Mouse (Mus musculus) lung, embryonic 16.5 days (tissue): ENCODE results near the gene Actr1a. TPM values are rescaled to one million over a fixed set of nuclear protein-coding genes. Genes with fewer than 3 reads are reported as not detected.

ENCODE experiments used
- ATAC-seq: fragments of 200-750 bp; cut with Nextera tagmentation; 2 replicates; pipeline ENCODE4 v1.8.0; 2017; ENCODE audit warnings: low read depth, mild to moderate bottlenecking, moderate library complexity
- H3K27ac ChIP-seq: fragments of 300-500 bp; sonication (generic); 2 replicates; pipeline ENCODE4 v1.5.1; 2014; ENCODE audit warnings: mild to moderate bottlenecking, control low read depth, low read length
- H3K27me3 ChIP-seq: fragments of 300-500 bp; sonication (generic); 2 replicates; pipeline ENCODE4 v1.6.1; 2014; ENCODE audit warnings: low read depth, low read length, mixed read lengths; ENCODE audit not compliant: control insufficient read depth, insufficient read depth
- H3K36me3 ChIP-seq: fragments of 300-500 bp; sonication (generic); 2 replicates; pipeline ENCODE4 v1.6.1; 2014; ENCODE audit warnings: low read length; ENCODE audit not compliant: control insufficient read depth, insufficient read depth
- H3K4me1 ChIP-seq: fragments of 300-500 bp; sonication (generic); replicated peaks from 2 replicates; pipeline ENCODE4 v1.6.1; 2014; ENCODE audit warnings: low read length, mixed read lengths; ENCODE audit not compliant: control insufficient read depth, insufficient read depth
- H3K4me2 ChIP-seq: fragments of 300-500 bp; sonication (generic); 2 replicates; pipeline ENCODE4 v1.6.1; 2014; ENCODE audit warnings: low read depth, low read length, control low read depth
- H3K4me3 ChIP-seq: fragments of 300-500 bp; sonication (generic); 2 replicates; pipeline ENCODE4 v1.5.1; 2014; ENCODE audit warnings: mild to moderate bottlenecking, low read length, control low read depth
- H3K9ac ChIP-seq: fragments of 300-500 bp; sonication (generic); 2 replicates; pipeline ENCODE4 v1.6.1; 2014; ENCODE audit warnings: low read length, control low read depth
- H3K9me3 ChIP-seq: fragments of 300-500 bp; sonication (generic); 2 replicates; pipeline ENCODE4 v1.6.1; 2016; ENCODE audit warnings: low read length; ENCODE audit not compliant: control insufficient read depth
- WGBS: fragments of 180-500 bp; shearing (Covaris S2); extraction: QIAGEN DNeasy Blood & Tissue Kit; methylation state at CpG from one replicate; pipeline ENCODE4 v1.1.7; 2014; 5-methylcytosine and 5-hydroxymethylcytosine counted together
- polyA plus RNA-seq: library from polyadenylated mRNA; unstranded; fragments of >200 nt; fragmentation: Nextera tagmentation; extraction: Ambion mirVana; gene quantifications from 2 replicates; pipeline ENCODE4 v1.2.1, GENCODE M21; 2015

The Actr1a gene
- polyA plus RNA-seq, 1 experiment from 2014 or later: 137 TPM

GRCm38 (mm10) chr19:46333906-46334305 is 61.6 kb downstream of the Actr1a start:
- Histone ChIP-seq H3K27ac (no peak overlapping the region), H3K4me3 (no peak overlapping the region), H3K36me3 (no peaks in the 10 kb centered on the region), H3K27me3 (no peaks in the 10 kb centered on the region), H3K9ac (no peak overlapping the region), H3K4me1 (peaks cover 14% of the 10 kb centered on the region), H3K9me3 (no peaks in the 10 kb centered on the region), H3K4me2 (no peak overlapping the region)
- WGBS: 80% methylated on average over 3 of the region's 3 CpGs
- ATAC-seq: no peak

- H3K4me1 ChIP-seq: peaks cover 13% of the 10 kb centered on the region
- H3K27ac ChIP-seq: no peak overlapping the region
- H3K4me3 ChIP-seq: no peak overlapping the region
- no peaks in the 10 kb centered on the region for H3K36me3 ChIP-seq
- WGBS: 50% methylated on average over 7 of the region's 7 CpGs
- no peaks in the 10 kb centered on the region for H3K9me3 ChIP-seq
- H3K4me2 ChIP-seq: no peak overlapping the region
- no peak overlapping the region for H3K9ac ChIP-seq
- ATAC-seq: no peak
- H3K27me3 ChIP-seq: no peaks in the 10 kb centered on the region
These were observed 62.7 kb downstream of the Actr1a start for GRCm38 (mm10) chr19:46332721-46333339.

GRCm38 (mm10) chr19:46331936-46332335 is 63.6 kb downstream of the Actr1a start:
- Histone ChIP-seq H3K4me2 (no peak overlapping the region), H3K4me3 (no peak overlapping the region), H3K9ac (no peak overlapping the region), H3K27me3 (peaks cover 5% of the 10 kb centered on the region; the same call in 1 of the 2 replicates), H3K9me3 (no peaks in the 10 kb centered on the region), H3K27ac (no peak overlapping the region), H3K36me3 (no peaks in the 10 kb centered on the region), H3K4me1 (peaks cover 17% of the 10 kb centered on the region)
- ATAC-seq: no peak
- WGBS: 80% methylated on average over 3 of the region's 3 CpGs

GRCm38 (mm10) chr19:46331326-46331725 is 64.2 kb downstream of the Actr1a start:
- Histone ChIP-seq H3K4me3 (no peak overlapping the region), H3K27ac (no peak overlapping the region), H3K4me2 (no peak overlapping the region), H3K9ac (no peak overlapping the region), H3K36me3 (no peaks in the 10 kb centered on the region), H3K27me3 (peaks cover 10% of the 10 kb centered on the region; the same call in 1 of the 2 replicates), H3K4me1 (peaks cover 18% of the 10 kb centered on the region), H3K9me3 (no peaks in the 10 kb centered on the region)
- 89% methylated on average over 14 of the region's 14 CpGs for WGBS
- no peak for ATAC-seq

GRCm38 (mm10) chr19:46330696-46331095 is 64.9 kb downstream of the Actr1a start:
- no peaks in the 10 kb centered on the region for H3K36me3 ChIP-seq
- no peaks in the 10 kb centered on the region for H3K9me3 ChIP-seq
- no peak for ATAC-seq
- WGBS: 90% methylated on average over 12 of the region's 12 CpGs
- H3K4me1 ChIP-seq: peaks cover 18% of the 10 kb centered on the region
- peaks cover 16% of the 10 kb centered on the region; the same call in 1 of the 2 replicates for H3K27me3 ChIP-seq
- H3K4me2 ChIP-seq: no peak overlapping the region
- H3K27ac ChIP-seq: no peak overlapping the region
- H3K4me3 ChIP-seq: no peak overlapping the region
- H3K9ac ChIP-seq: no peak overlapping the region

GRCm38 (mm10) chr19:46329951-46330350 is 65.6 kb downstream of the Actr1a start:
- peak; percentile 43 for ATAC-seq
- Histone ChIP-seq H3K9me3 (no peaks in the 10 kb centered on the region), H3K9ac (no peak overlapping the region), H3K4me2 (peak overlapping the region; percentile 98; the same call in 1 of the 2 replicates), H3K36me3 (no peaks in the 10 kb centered on the region), H3K4me1 (peaks cover 18% of the 10 kb centered on the region), H3K27me3 (peaks cover 23% of the 10 kb centered on the region), H3K4me3 (no peak overlapping the region), H3K27ac (no peak overlapping the region)
- WGBS: 3% methylated on average over 16 of the region's 16 CpGs

- 2% methylated on average over 54 of the region's 54 CpGs for WGBS
- ATAC-seq: peak; percentile 1; the same call in 1 of the 2 replicates
- Histone ChIP-seq H3K27me3 (peaks cover 29% of the 10 kb centered on the region), H3K4me3 (peak overlapping the region; percentile 71), H3K9ac (peak overlapping the region; percentile 76), H3K36me3 (no peaks in the 10 kb centered on the region), H3K4me2 (peak overlapping the region; percentile 98), H3K4me1 (peaks cover 18% of the 10 kb centered on the region), H3K27ac (peak overlapping the region; percentile 89; the same call in 1 of the 2 replicates), H3K9me3 (no peaks in the 10 kb centered on the region)
These were observed 66.4 kb downstream of the Actr1a start for GRCm38 (mm10) chr19:46329031-46329641.

- peak within 1 kb of the TSS; percentile 76 for H3K9ac ChIP-seq
- peak; percentile 92 for ATAC-seq
- peak within 1 kb of the TSS; percentile 89 for H3K27ac ChIP-seq
- WGBS: under 1% methylated on average over 81 of the region's 81 CpGs
- H3K27me3 ChIP-seq: peaks cover 36% of the 10 kb centered on the region
- peak within 1 kb of the TSS; percentile 71 for H3K4me3 ChIP-seq
- peaks cover 18% of the 10 kb centered on the region for H3K4me1 ChIP-seq
- peak within 1 kb of the TSS; percentile 98 for H3K4me2 ChIP-seq
- H3K9me3 ChIP-seq: no peaks in the 10 kb centered on the region
- no peaks in the 10 kb centered on the region for H3K36me3 ChIP-seq
These were observed 67.2 kb downstream of the Actr1a start, which contains the start of gene Fbxl15 for GRCm38 (mm10) chr19:46328081-46329030. Gene Fbxl15 (plus strand): TSS chr19:46328184.
